Mouse (Mus musculus): Measurements from ENCODE around the gene Ctnnd1. TPM values are rescaled to one million over a fixed set of nuclear protein-coding genes. Genes with fewer than 3 reads are reported as not detected.
"Not testable (repeated sequence)": the region's sequence is repeated elsewhere in the genome, so short reads cannot be mapped to it uniquely, and the experiment has no call there.

Ctnnd1 gene
- total RNA-seq (2021) = 10 to 100 TPM; 56.8 to 66.1 TPM

- DNase-seq (ENCODE audit: low spot score in 2 of 2) = peak; percentile 85 to 88
- intact Hi-C loops (cut with DNase I) = loop anchor here (5.0 kb wide), 1 partner anchor 33 kb away; no protein-coding TSS in a partner anchor
Observed at GRCm38 (mm10) chr2:84650464-84651195, at the start of gene Ctnnd1. TSS of gene Ctnnd1 (minus strand) at chr2:84650765.

- intact Hi-C loops (cut with DNase I) = no loop called here
- no peak for DNase-seq (ENCODE audit: low spot score in 2 of 2)
Observed at GRCm38 (mm10) chr2:84695007-84695695, 44.6 kb upstream of the Ctnnd1 start.

GRCm38 (mm10) chr2:84690050-84690449, 39.5 kb upstream of the Ctnnd1 start:
- intact Hi-C loops (cut with DNase I) = no loop called here
- DNase-seq (ENCODE audit: low spot score in 2 of 2) = no peak

- no peak for DNase-seq (ENCODE audit: low spot score in 2 of 2)
- intact Hi-C loops (cut with DNase I) = no loop called here
Observed at GRCm38 (mm10) chr2:84688080-84688844, 37.7 kb upstream of the Ctnnd1 start.

- intact Hi-C loops (cut with DNase I) = no loop called here
- no peak for DNase-seq (ENCODE audit: low spot score in 2 of 2)
Observed at GRCm38 (mm10) chr2:84682605-84683183, 32.1 kb upstream of the Ctnnd1 start.

- DNase-seq (ENCODE audit: low spot score in 2 of 2) = no peak
- intact Hi-C loops (cut with DNase I) = loop anchor here (5.0 kb wide), 1 partner anchor 33 kb away; no protein-coding TSS in a partner anchor
Observed at GRCm38 (mm10) chr2:84679016-84679415, 28.5 kb upstream of the Ctnnd1 start, which contains the start of gene Tmx2. TSS of gene Tmx2 (minus strand) at chr2:84679140.

- peak; percentile 89 to 90 for DNase-seq (ENCODE audit: low spot score in 2 of 2)
- intact Hi-C loops (cut with DNase I) = loop anchor here (5.0 kb wide), 1 partner anchor 34 kb away; no protein-coding TSS in a partner anchor
Observed at GRCm38 (mm10) chr2:84677968-84678880, 27.7 kb upstream of the Ctnnd1 start, which contains the start of the genes Gm28635 and Med19. TSS of gene Gm28635 (minus strand) at chr2:84678041. TSS of gene Med19 (plus strand) at chr2:84678402.

- intact Hi-C loops (cut with DNase I) = loop anchor here (5.0 kb wide), 1 partner anchor 35 kb away; no protein-coding TSS in a partner anchor
- DNase-seq (ENCODE audit: low spot score in 2 of 2) = no peak
Observed at GRCm38 (mm10) chr2:84677270-84677967, 26.9 kb upstream of the Ctnnd1 start.

- intact Hi-C loops (cut with DNase I); DNase-seq (ENCODE audit: low spot score in 2 of 2): not testable (repeated sequence)
Observed at GRCm38 (mm10) chr2:84671535-84671934, 21.0 kb upstream of the Ctnnd1 start.

GRCm38 (mm10) chr2:84670569-84670933, 20.0 kb upstream of the Ctnnd1 start, which contains the start of gene Selenoh:
TSS of gene Selenoh (minus strand) at chr2:84670770.
- intact Hi-C loops (cut with DNase I) = no loop called here
- DNase-seq (ENCODE audit: low spot score in 2 of 2) = peak; percentile 83 to 85

- no peak for DNase-seq (ENCODE audit: low spot score in 2 of 2)
- intact Hi-C loops (cut with DNase I) = no loop called here
Observed at GRCm38 (mm10) chr2:84669828-84670568, 19.4 kb upstream of the Ctnnd1 start.

GRCm38 (mm10) chr2:84666081-84666480, 15.5 kb upstream of the Ctnnd1 start:
- intact Hi-C loops (cut with DNase I) = no loop called here
- no peak for DNase-seq (ENCODE audit: low spot score in 2 of 2)

GRCm38 (mm10) chr2:84662866-84663265, 12.3 kb upstream of the Ctnnd1 start:
- DNase-seq (ENCODE audit: low spot score in 2 of 2) = no peak
- intact Hi-C loops (cut with DNase I) = no loop called here

GRCm38 (mm10) chr2:84660253-84660652, 9.7 kb upstream of the Ctnnd1 start:
- intact Hi-C loops (cut with DNase I) = loop anchor here (2.0 kb wide), 1 partner anchor 205 kb away; no protein-coding TSS in a partner anchor
- no peak for DNase-seq (ENCODE audit: low spot score in 2 of 2)

GRCm38 (mm10) chr2:84658806-84659205, 8.2 kb upstream of the Ctnnd1 start, which contains the start of gene Btbd18:
TSS of gene Btbd18 (plus strand) at chr2:84659079.
- DNase-seq (ENCODE audit: low spot score in 2 of 2) = no peak
- intact Hi-C loops (cut with DNase I) = no loop called here

GRCm38 (mm10) chr2:84655864-84656263, 5.3 kb upstream of the Ctnnd1 start:
- no peak for DNase-seq (ENCODE audit: low spot score in 2 of 2)
- intact Hi-C loops (cut with DNase I) = no loop called here

- DNase-seq (ENCODE audit: low spot score in 2 of 2) = no peak
- intact Hi-C loops (cut with DNase I) = loop anchor here (5.0 kb wide), 1 partner anchor 36 kb away; no protein-coding TSS in a partner anchor
Observed at GRCm38 (mm10) chr2:84653354-84653753, 2.8 kb upstream of the Ctnnd1 start.
